Mouse (Mus musculus): ENCODE measurements around the gene Tcam1. TPM values are rescaled to one million over a fixed set of nuclear protein-coding genes. Genes with fewer than 3 reads are reported as not detected.

The Tcam1 gene
- total RNA-seq, 1 experiment from 2014 or later = not detected

- ATAC-seq (replicated peaks; ENCODE audit: insufficient number of reproducible peaks, low FRiP score, low TSS enrichment, poor library complexity, severe bottlenecking) = no peak
Observed at GRCm38 (mm10) chr11:106307432-106307831, 31.0 kb downstream of the Tcam1 start.

GRCm38 (mm10) chr11:106308162-106308561 is 31.7 kb downstream of the Tcam1 start:
- no peak for ATAC-seq (replicated peaks; ENCODE audit: insufficient number of reproducible peaks, low FRiP score, low TSS enrichment, poor library complexity, severe bottlenecking)

GRCm38 (mm10) chr11:106310123-106310522 is 33.7 kb downstream of the Tcam1 start:
- no peak for ATAC-seq (replicated peaks; ENCODE audit: insufficient number of reproducible peaks, low FRiP score, low TSS enrichment, poor library complexity, severe bottlenecking)

GRCm38 (mm10) chr11:106313533-106313932 is 37.1 kb downstream of the Tcam1 start:
- ATAC-seq (replicated peaks; ENCODE audit: insufficient number of reproducible peaks, low FRiP score, low TSS enrichment, poor library complexity, severe bottlenecking) = no peak

GRCm38 (mm10) chr11:106314333-106314812 is 37.9 kb downstream of the Tcam1 start, which contains the start of gene Cd79b:
Cd79b (minus strand) TSS chr11:106314762.
- ATAC-seq (replicated peaks; ENCODE audit: insufficient number of reproducible peaks, low FRiP score, low TSS enrichment, poor library complexity, severe bottlenecking) = peak; percentile 46; the same call in 1 of the 2 replicates

GRCm38 (mm10) chr11:106316416-106316815 is 39.9 kb downstream of the Tcam1 start:
- ATAC-seq (replicated peaks; ENCODE audit: insufficient number of reproducible peaks, low FRiP score, low TSS enrichment, poor library complexity, severe bottlenecking) = no peak

- ATAC-seq (replicated peaks; ENCODE audit: insufficient number of reproducible peaks, low FRiP score, low TSS enrichment, poor library complexity, severe bottlenecking) = no peak
Observed at GRCm38 (mm10) chr11:106317801-106318200, 41.3 kb downstream of the Tcam1 start.

GRCm38 (mm10) chr11:106318406-106319366 is 42.2 kb downstream of the Tcam1 start:
- ATAC-seq (replicated peaks; ENCODE audit: insufficient number of reproducible peaks, low FRiP score, low TSS enrichment, poor library complexity, severe bottlenecking) = peak; percentile 49

GRCm38 (mm10) chr11:106324858-106325257 is 48.4 kb downstream of the Tcam1 start:
- no peak for ATAC-seq (replicated peaks; ENCODE audit: insufficient number of reproducible peaks, low FRiP score, low TSS enrichment, poor library complexity, severe bottlenecking)

GRCm38 (mm10) chr11:106325566-106326206 is 49.2 kb downstream of the Tcam1 start:
- ATAC-seq (replicated peaks; ENCODE audit: insufficient number of reproducible peaks, low FRiP score, low TSS enrichment, poor library complexity, severe bottlenecking) = no peak; the same call in 1 of the 2 replicates

- no peak for ATAC-seq (replicated peaks; ENCODE audit: insufficient number of reproducible peaks, low FRiP score, low TSS enrichment, poor library complexity, severe bottlenecking)
Observed at GRCm38 (mm10) chr11:106326475-106326874, 50.0 kb downstream of the Tcam1 start.

GRCm38 (mm10) chr11:106328521-106328920 is 52.0 kb downstream of the Tcam1 start:
- ATAC-seq (replicated peaks; ENCODE audit: insufficient number of reproducible peaks, low FRiP score, low TSS enrichment, poor library complexity, severe bottlenecking) = no peak

GRCm38 (mm10) chr11:106329128-106329527 is 52.7 kb downstream of the Tcam1 start:
- no peak for ATAC-seq (replicated peaks; ENCODE audit: insufficient number of reproducible peaks, low FRiP score, low TSS enrichment, poor library complexity, severe bottlenecking)

- ATAC-seq (replicated peaks; ENCODE audit: insufficient number of reproducible peaks, low FRiP score, low TSS enrichment, poor library complexity, severe bottlenecking) = peak; percentile 62
Observed at GRCm38 (mm10) chr11:106329682-106330081, 53.2 kb downstream of the Tcam1 start.

- no peak for ATAC-seq (replicated peaks; ENCODE audit: insufficient number of reproducible peaks, low FRiP score, low TSS enrichment, poor library complexity, severe bottlenecking)
Observed at GRCm38 (mm10) chr11:106332458-106332857, 56.0 kb downstream of the Tcam1 start.

- ATAC-seq (replicated peaks; ENCODE audit: insufficient number of reproducible peaks, low FRiP score, low TSS enrichment, poor library complexity, severe bottlenecking) = no peak
Observed at GRCm38 (mm10) chr11:106334066-106334465, 57.6 kb downstream of the Tcam1 start.

- no peak for ATAC-seq (replicated peaks; ENCODE audit: insufficient number of reproducible peaks, low FRiP score, low TSS enrichment, poor library complexity, severe bottlenecking)
Observed at GRCm38 (mm10) chr11:106338029-106338428, 61.6 kb downstream of the Tcam1 start.

All from monocyte, adult 5-6 weeks (primary cell).